Mouse (Mus musculus) hindbrain, embryonic 14.5 days (tissue): ENCODE results near the gene Atp1b2. TPM values are rescaled to one million over a fixed set of nuclear protein-coding genes. Genes with fewer than 3 reads are reported as not detected.

Experiments
- microRNA counts: library from miRNA; unstranded; fragments of <30 nt; microRNA quantifications from one replicate; lab custom pipeline; 2016
- microRNA-seq: library from miRNA; unstranded; fragments of <30 nt; microRNA quantifications from one replicate; pipeline ENCODE4, GENCODE M21; 2016
- polyA plus RNA-seq: library from polyadenylated mRNA; unstranded; fragments of >200 nt; fragmentation: Nextera tagmentation; extraction: Ambion mirVana; gene quantifications from 2 replicates; pipeline ENCODE4 v1.2.1, GENCODE M21; 2014

The Atp1b2 gene
- polyA plus RNA-seq, 1 experiment from 2014 or later: 72.1 TPM

MicroRNA genes within 50 kb of the gene (microRNA counts, 519-probe panel; counts per million panel counts)
- 1,652 counts per million, percentile 3 among the panel's probes with 10 or more counts for microRNA mmu-miR-467f (lab: Ali Mortazavi, UCI)

Small RNA genes lying within 50 kb of the gene (microRNA-seq; reads per million reads assigned to microRNA genes)
- gene Mir467f: not detected

Other genes starting within 250 kb of the Atp1b2 start
- 67.5 and 76.6 TPM in 2 replicates for gene Chd3, start 236.5 kb downstream of the Atp1b2 start, polyA plus RNA-seq
- 117 and 130 TPM in 2 replicates for gene Naa38, start 210.5 kb downstream of the Atp1b2 start, polyA plus RNA-seq
- gene Cyb5d1, start 210.3 kb downstream of the Atp1b2 start, polyA plus RNA-seq: 23.9 and 26.7 TPM in 2 replicates
- gene Tmem88, start 207.7 kb downstream of the Atp1b2 start, polyA plus RNA-seq: 5.4 and 7.7 TPM in 2 replicates
- gene Kdm6b, start 192.3 kb downstream of the Atp1b2 start, polyA plus RNA-seq: 26.8 and 33.0 TPM in 2 replicates
- gene Dnah2, start 56.8 kb downstream of the Atp1b2 start, polyA plus RNA-seq: 4.8 and 4.9 TPM in 2 replicates
- 39.9 and 40.8 TPM in 2 replicates for gene Efnb3, start 45.7 kb downstream of the Atp1b2 start, polyA plus RNA-seq
- 15.6 and 16.8 TPM in 2 replicates for gene Wrap53, start 25.7 kb downstream of the Atp1b2 start, polyA plus RNA-seq
- gene Trp53, start 25.6 kb downstream of the Atp1b2 start, polyA plus RNA-seq: 55.7 TPM in 2 replicates
- not detected in 2 replicates for gene Shbg, start 12.0 kb upstream of the Atp1b2 start, polyA plus RNA-seq
- 16.9 and 24.5 TPM in 2 replicates for gene Sat2, start 16.1 kb upstream of the Atp1b2 start, polyA plus RNA-seq
- gene Fxr2, start 27.0 kb upstream of the Atp1b2 start, polyA plus RNA-seq: 27.9 and 35.1 TPM in 2 replicates
- gene Sox15, start 49.4 kb upstream of the Atp1b2 start, polyA plus RNA-seq: not detected in 2 replicates
- gene Mpdu1, start 56.7 kb upstream of the Atp1b2 start, polyA plus RNA-seq: 47.4 and 63.7 TPM in 2 replicates
- gene Cd68, start 60.2 kb upstream of the Atp1b2 start, polyA plus RNA-seq: 8.0 and 10.3 TPM in 2 replicates
- gene Eif4a1, start 66.5 kb upstream of the Atp1b2 start, polyA plus RNA-seq: 559 and 579 TPM in 2 replicates
- gene Senp3, start 76.1 kb upstream of the Atp1b2 start, polyA plus RNA-seq: 96.2 and 99.2 TPM in 2 replicates
- 0.20 and 0.55 TPM in 2 replicates for gene Tnfsf13, start 79.8 kb upstream of the Atp1b2 start, polyA plus RNA-seq
- gene Tnfsf12, start 89.9 kb upstream of the Atp1b2 start, polyA plus RNA-seq: 4.2 and 5.0 TPM in 2 replicates
- 1.1 and 2.6 TPM in 2 replicates for gene Tnfsfm13, start 90.2 kb upstream of the Atp1b2 start, polyA plus RNA-seq
- gene Polr2a, start 152.7 kb upstream of the Atp1b2 start, polyA plus RNA-seq: 24.3 and 26.9 TPM in 2 replicates
- 0.27 and 0.39 TPM in 2 replicates for gene Slc35g3, start 156.0 kb upstream of the Atp1b2 start, polyA plus RNA-seq
- gene Zbtb4, start 160.0 kb upstream of the Atp1b2 start, polyA plus RNA-seq: 4.6 TPM in 2 replicates
- gene Chrnb1, start 190.0 kb upstream of the Atp1b2 start, polyA plus RNA-seq: 1.4 and 1.6 TPM in 2 replicates
- 4.3 TPM in 2 replicates for gene Fgf11, start 195.9 kb upstream of the Atp1b2 start, polyA plus RNA-seq
- 0.90 and 1.9 TPM in 2 replicates for gene Tmem102, start 199.7 kb upstream of the Atp1b2 start, polyA plus RNA-seq
- not detected in 2 replicates for gene Gm39566, start 209.4 kb upstream of the Atp1b2 start, polyA plus RNA-seq
- not detected in 2 replicates for gene Spem2, start 212.5 kb upstream of the Atp1b2 start, polyA plus RNA-seq
- gene Spem1, start 216.2 kb upstream of the Atp1b2 start, polyA plus RNA-seq: 0.40 and 0.44 TPM in 2 replicates
- 22.3 and 24.7 TPM in 2 replicates for gene Nlgn2, start 231.8 kb upstream of the Atp1b2 start, polyA plus RNA-seq
- 321 and 409 TPM in 2 replicates for gene Tmem256, start 232.6 kb upstream of the Atp1b2 start, polyA plus RNA-seq
- gene Plscr3, start 240.4 kb upstream of the Atp1b2 start, polyA plus RNA-seq: 39.3 and 39.8 TPM in 2 replicates